Mouse (Mus musculus) heart, embryonic 15.5 days (tissue): ENCODE data around the gene Pou2f2. TPM values are rescaled to one million over a fixed set of nuclear protein-coding genes. Genes with fewer than 3 reads are reported as not detected.
A peak's percentile ranks its signal among the peaks of the same experiment; 100 is the strongest.

Experiments used
- ATAC-seq: fragments of 200-750 bp; cut with Nextera tagmentation; replicated peaks from 2 replicates; pipeline ENCODE4 v1.8.0; 2017; ENCODE audit warnings: low read depth, moderate TSS enrichment; ENCODE audit not compliant: insufficient number of reproducible peaks, insufficient read depth, low FRiP score
- H3K27ac ChIP-seq: fragments of 300-500 bp; sonication (generic); 2 replicates; pipeline ENCODE4 v1.5.1; 2015; ENCODE audit warnings: mild to moderate bottlenecking, inconsistent platforms
- H3K27me3 ChIP-seq: fragments of 300-500 bp; sonication (generic); 2 replicates; pipeline ENCODE4 v1.6.1; 2015; ENCODE audit warnings: inconsistent platforms
- H3K36me3 ChIP-seq: fragments of 300-500 bp; sonication (generic); 2 replicates; pipeline ENCODE4 v1.6.1; 2015; ENCODE audit warnings: mild to moderate bottlenecking, inconsistent platforms
- H3K4me1 ChIP-seq: fragments of 300-500 bp; sonication (generic); replicated peaks from 2 replicates; pipeline ENCODE4 v1.6.1; 2015; ENCODE audit warnings: inconsistent platforms
- H3K4me2 ChIP-seq: fragments of 300-500 bp; sonication (generic); 2 replicates; pipeline ENCODE4 v1.6.1; 2015; ENCODE audit warnings: inconsistent platforms, mild to moderate bottlenecking, moderate library complexity
- H3K4me3 ChIP-seq: fragments of 300-500 bp; sonication (generic); 2 replicates; pipeline ENCODE4 v1.5.1; 2015; ENCODE audit warnings: mild to moderate bottlenecking, inconsistent platforms
- H3K9ac ChIP-seq: fragments of 300-500 bp; sonication (generic); 2 replicates; pipeline ENCODE4 v1.6.1; 2015; ENCODE audit warnings: mild to moderate bottlenecking, inconsistent platforms
- H3K9me3 ChIP-seq: fragments of 300-500 bp; sonication (generic); replicated peaks from 2 replicates; pipeline ENCODE4 v1.6.1; 2016; ENCODE audit warnings: inconsistent platforms
- WGBS: fragments of 180-500 bp; shearing (Covaris S2); methylation state at CpG from one replicate; pipeline ENCODE4 v1.1.7; 2015; ENCODE audit warnings: mixed read lengths; 5-methylcytosine and 5-hydroxymethylcytosine counted together
- polyA plus RNA-seq: library from polyadenylated mRNA; unstranded; fragments of >200 nt; fragmentation: Nextera tagmentation; extraction: Ambion mirVana; gene quantifications from 2 replicates; pipeline ENCODE4 v1.2.1, GENCODE M21; 2015

Pou2f2 gene
- polyA plus RNA-seq: 0.49 and 1.9 TPM in 2 replicates

DNA sequence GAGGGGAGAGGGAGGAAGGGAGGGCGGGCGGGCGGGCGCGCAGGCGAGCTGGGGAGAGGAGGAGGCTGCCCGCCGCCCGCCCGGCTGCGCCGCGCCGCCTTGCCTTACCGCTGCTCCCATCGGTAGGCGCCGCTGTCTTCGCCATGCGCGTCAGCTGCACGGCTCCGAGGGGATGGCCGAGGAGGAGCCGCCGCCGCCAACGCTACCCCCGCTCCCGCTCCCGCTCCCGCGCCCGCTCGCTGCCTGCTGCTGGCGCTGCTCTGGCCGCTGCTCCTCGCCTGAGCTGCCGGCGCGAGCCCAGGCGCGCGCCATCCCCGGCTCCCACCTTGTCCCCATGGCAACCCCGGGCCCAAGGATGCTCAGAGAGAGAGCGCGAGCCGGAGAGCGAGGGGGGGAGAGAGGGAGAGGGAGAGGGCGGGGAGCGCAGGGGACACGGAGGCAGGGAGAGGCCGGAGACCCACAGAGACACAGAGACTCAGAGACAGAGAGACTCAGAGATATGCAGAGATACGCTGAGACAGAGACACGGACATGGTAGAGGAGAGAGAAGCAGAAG lies at the start of gene Pou2f2:
Pou2f2 (minus strand) TSS at position 121 of the 556 bp plus-strand sequence.
- 0 out of 2 replicates have a peak within 1 kb of the TSS, but pooled peaks have one; percentile 26 for H3K9ac ChIP-seq

DNA sequence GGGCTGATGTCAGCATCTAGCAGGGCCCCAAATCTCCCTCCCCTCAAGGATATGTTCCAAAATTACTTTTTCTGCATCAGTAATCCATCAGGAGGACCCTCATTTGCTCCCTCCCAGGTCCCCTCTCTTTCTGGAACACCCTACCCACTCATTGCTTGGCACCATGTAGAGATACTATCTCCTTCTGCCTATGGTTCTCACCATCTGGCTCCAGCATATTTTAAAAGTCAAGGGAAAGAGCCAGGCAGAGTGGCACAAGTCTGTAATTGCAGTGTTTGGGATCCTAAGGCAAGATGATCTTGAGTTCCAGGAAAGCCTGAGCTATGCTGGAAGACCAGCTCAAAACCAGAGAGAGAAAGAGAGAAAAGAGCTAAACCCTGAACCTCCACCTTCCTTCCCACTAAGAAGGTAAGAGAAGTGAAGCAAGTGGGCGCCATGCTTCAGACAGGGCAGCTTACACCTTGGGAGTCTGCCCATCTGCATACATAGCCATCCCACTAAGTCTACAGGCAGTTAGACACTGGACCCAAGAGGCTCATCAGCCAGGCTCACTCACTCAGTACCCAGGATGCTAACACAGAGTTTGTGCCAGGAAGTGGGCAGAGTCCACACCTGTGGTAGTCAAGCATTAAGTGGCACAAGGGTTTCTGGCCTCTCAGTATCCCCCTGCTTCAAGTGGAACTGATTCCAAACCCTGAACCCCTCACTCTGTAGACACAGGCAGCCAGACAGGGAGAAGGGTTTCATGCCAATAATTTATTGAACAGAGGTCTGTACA lies 48.2 kb upstream of the Pou2f2 start:
- Histone ChIP-seq H3K9me3 (no peaks in the 10 kb centered on the region), H3K4me1 (peaks cover 8% of the 10 kb centered on the region), H3K27ac (no peak overlapping the region), H3K4me3 (no peak overlapping the region), H3K27me3 (no peaks in the 10 kb centered on the region), H3K36me3 (peaks cover 86% of the 10 kb centered on the region), H3K4me2 (no peak overlapping the region), H3K9ac (no peak overlapping the region)
- 94% methylated on average over 1 of the region's 1 CpGs for WGBS
- ATAC-seq: no peak

More for the DNA sequence above, at the start of gene Pou2f2:
- peaks cover 96% of the 10 kb centered on the region for H3K27me3 ChIP-seq
- H3K4me1 ChIP-seq: peaks cover 25% of the 10 kb centered on the region
- ATAC-seq: peak; percentile 77; the same call in 1 of the 2 replicates
- peak within 1 kb of the TSS; percentile 75 for H3K4me2 ChIP-seq
- H3K27ac ChIP-seq: no peak within 1 kb of the TSS
- no peaks in the 10 kb centered on the region for H3K36me3 ChIP-seq
- peak within 1 kb of the TSS; percentile 52 for H3K4me3 ChIP-seq
- H3K9me3 ChIP-seq: no peaks in the 10 kb centered on the region
- WGBS: under 1% methylated on average over 27 of the region's 56 CpGs

DNA sequence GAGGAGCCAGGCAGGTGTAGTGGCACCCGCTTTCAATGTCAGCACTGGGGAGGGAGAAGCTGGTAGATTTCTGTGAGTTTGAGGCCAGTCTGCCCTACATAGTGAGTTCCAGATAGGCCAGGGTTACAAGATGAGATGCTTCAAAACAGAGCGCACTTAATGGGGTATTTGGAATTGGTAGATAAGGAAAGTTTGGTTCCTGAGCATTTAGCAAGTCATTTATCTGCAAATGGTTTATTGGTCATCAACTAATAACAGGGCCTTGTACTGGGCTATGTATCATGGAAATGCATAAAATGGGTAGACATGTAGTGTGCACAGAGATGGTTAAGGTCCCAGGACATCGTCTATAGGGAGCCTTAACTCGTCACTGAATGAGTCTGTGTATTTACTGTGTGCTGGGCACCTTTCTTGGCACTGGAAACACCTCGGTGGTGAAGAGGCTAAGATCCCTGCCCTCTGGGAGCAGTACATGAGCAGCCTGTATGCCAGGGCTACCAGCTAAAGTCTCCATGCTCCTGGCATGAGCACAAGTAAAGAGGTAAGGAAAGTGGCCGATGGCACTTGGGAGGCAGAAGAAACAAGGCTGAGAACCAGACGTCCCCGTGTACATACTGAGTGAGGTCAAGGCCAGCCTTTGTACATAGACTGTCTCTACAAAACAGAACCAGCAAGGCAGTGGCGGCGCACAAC lies 42.9 kb upstream of the Pou2f2 start:
- H3K4me1 ChIP-seq: peaks cover 34% of the 10 kb centered on the region
- 80% methylated on average over 10 of the region's 10 CpGs for WGBS
- H3K9me3 ChIP-seq: no peaks in the 10 kb centered on the region
- peaks cover 34% of the 10 kb centered on the region for H3K36me3 ChIP-seq
- no peaks in the 10 kb centered on the region for H3K27me3 ChIP-seq
- peak overlapping the region; percentile 91 for H3K4me3 ChIP-seq
- H3K27ac ChIP-seq: no peak overlapping the region
- peak overlapping the region; percentile 95 for H3K4me2 ChIP-seq
- ATAC-seq: no peak
- H3K9ac ChIP-seq: peak overlapping the region; percentile 80

DNA sequence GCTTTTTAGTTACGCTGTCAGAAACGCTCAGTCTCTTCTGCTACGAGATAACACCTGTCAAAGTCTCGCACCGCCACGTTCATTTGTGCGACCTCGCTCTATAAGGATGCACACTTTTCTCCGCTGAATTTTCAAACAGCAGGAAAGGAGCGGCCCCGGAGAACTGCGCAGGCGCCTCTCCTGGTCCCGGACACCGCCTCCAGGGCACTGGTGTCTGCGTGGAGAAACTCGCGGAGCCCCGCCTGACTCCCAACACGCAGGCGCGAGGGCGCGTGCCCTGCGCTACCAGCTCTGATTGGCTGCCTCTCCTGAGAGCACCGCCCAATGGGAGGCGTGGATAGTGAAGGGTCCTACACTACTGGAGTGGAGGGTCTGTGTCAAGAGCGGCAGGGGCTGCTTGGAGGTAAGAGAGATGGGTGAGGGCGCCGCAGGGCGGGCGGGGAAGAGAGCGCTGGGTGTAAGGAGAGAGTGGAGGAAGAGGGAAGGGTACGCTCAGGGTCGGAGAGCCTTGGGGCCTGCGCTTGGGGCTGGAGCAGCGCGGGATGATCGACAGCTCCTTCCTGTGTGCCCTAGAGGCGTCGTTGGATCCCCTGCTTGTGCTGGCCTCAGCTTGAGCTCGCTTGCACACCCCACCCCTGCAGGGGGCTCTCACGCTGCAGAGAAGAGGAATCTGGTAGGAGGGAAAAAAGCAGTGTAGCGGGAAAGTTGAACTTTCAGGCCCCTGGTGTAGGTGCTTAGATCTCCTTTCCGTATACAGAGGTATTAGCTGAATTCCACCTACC lies 41.8 kb upstream of the Pou2f2 start, which contains the start of gene Zfp526:
Zfp526 (plus strand) TSS at position 324 of the 782 bp plus-strand sequence.
- Histone ChIP-seq H3K9ac (peak within 1 kb of the TSS; percentile 80), H3K36me3 (peaks cover 23% of the 10 kb centered on the region), H3K9me3 (no peaks in the 10 kb centered on the region), H3K4me3 (peak within 1 kb of the TSS; percentile 91), H3K4me1 (peaks cover 33% of the 10 kb centered on the region), H3K27me3 (no peaks in the 10 kb centered on the region), H3K4me2 (peak within 1 kb of the TSS; percentile 95), H3K27ac (peak within 1 kb of the TSS; percentile 95)
- under 1% methylated on average over 45 of the region's 45 CpGs for WGBS
- ATAC-seq: peak; percentile 91

- H3K4me3 ChIP-seq: peak within 1 kb of the TSS; percentile 91
- 3% methylated on average over 20 of the region's 20 CpGs for WGBS
- H3K36me3 ChIP-seq: peaks cover 16% of the 10 kb centered on the region; the same call in 1 of the 2 replicates
- H3K9ac ChIP-seq: peak within 1 kb of the TSS; percentile 82
- ATAC-seq: no peak
- peaks cover 33% of the 10 kb centered on the region for H3K4me1 ChIP-seq
- H3K4me2 ChIP-seq: peak within 1 kb of the TSS; percentile 95
- no peaks in the 10 kb centered on the region for H3K9me3 ChIP-seq
- peak within 1 kb of the TSS; percentile 95 for H3K27ac ChIP-seq
- H3K27me3 ChIP-seq: no peaks in the 10 kb centered on the region
These were observed 41.1 kb upstream of the Pou2f2 start, which contains the start of gene Dedd2 for GRCm38 (mm10) chr7:25220457-25221101. Gene Dedd2 (minus strand): TSS chr7:25220615.

DNA sequence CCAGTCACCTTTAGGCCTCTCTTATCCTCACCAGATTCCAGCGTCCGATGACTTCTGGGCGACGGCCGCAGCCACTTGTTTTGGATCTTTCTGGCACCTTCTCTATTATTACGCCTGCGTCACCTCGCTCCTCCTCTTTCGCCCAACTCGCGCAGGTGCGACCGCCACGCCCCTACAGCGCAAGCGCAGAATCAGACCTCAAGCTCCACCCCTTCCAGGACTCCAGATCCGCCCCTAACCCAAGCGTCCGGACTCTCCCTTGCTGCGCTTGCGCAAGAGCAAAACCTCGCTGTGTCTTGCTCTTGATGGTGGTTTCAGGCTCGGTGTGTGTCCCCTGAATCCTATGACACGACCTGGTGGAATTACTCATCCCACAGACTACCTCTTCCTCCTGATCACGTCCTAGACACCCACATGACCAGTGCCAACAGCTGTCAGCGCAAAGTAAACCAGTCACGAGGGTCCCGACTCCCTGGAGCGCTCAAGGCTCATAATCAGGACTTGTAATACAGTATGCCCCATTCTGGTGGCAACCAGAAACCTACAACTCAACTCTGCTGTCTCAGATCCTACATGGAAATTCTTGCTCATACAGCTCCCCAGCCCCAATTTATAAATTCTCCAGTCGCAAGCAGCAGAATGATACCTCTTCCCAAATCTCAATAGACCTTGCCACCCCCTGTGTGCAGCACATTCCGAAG lies 40.4 kb upstream of the Pou2f2 start:
- Histone ChIP-seq H3K4me1 (peaks cover 33% of the 10 kb centered on the region), H3K9me3 (no peaks in the 10 kb centered on the region), H3K27ac (peak overlapping the region; percentile 95), H3K27me3 (no peaks in the 10 kb centered on the region), H3K9ac (peak overlapping the region; percentile 82), H3K4me3 (peak overlapping the region; percentile 91), H3K36me3 (peaks cover 15% of the 10 kb centered on the region; the same call in 1 of the 2 replicates), H3K4me2 (peak overlapping the region; percentile 95)
- peak; percentile 78 for ATAC-seq
- 1% methylated on average over 31 of the region's 31 CpGs for WGBS

DNA sequence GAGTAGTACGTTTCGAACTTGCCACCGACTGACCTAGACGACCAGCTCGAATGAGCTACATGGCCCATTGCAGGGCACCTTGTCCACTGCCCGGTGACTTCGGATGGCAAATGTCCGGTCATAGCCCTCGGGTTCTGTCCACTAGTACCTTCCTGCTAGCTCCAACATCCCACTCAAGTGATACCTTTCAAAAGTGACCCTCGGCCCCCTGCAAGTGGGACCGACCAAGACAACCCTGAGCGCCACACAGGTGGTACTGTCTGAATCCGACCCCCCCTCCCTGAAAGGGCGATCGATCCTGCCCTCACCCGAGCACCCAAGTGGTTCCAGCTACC lies 39.9 kb upstream of the Pou2f2 start:
- Histone ChIP-seq H3K9ac (peak overlapping the region; percentile 82), H3K4me2 (peak overlapping the region; percentile 95), H3K9me3 (no peaks in the 10 kb centered on the region), H3K27me3 (no peaks in the 10 kb centered on the region), H3K4me1 (peaks cover 33% of the 10 kb centered on the region), H3K4me3 (peak overlapping the region; percentile 91), H3K27ac (peak overlapping the region; percentile 95), H3K36me3 (peaks cover 10% of the 10 kb centered on the region; the same call in 1 of the 2 replicates)
- ATAC-seq: no peak
- under 1% methylated on average over 16 of the region's 16 CpGs for WGBS

GRCm38 (mm10) chr7:25218705-25219415 lies 39.3 kb upstream of the Pou2f2 start:
- no peak for ATAC-seq
- no peaks in the 10 kb centered on the region for H3K27me3 ChIP-seq
- peak overlapping the region; percentile 91 for H3K4me3 ChIP-seq
- H3K4me2 ChIP-seq: peak overlapping the region; percentile 95
- peak overlapping the region; percentile 95 for H3K27ac ChIP-seq
- H3K4me1 ChIP-seq: peaks cover 33% of the 10 kb centered on the region
- H3K36me3 ChIP-seq: peaks cover 8% of the 10 kb centered on the region; the same call in 1 of the 2 replicates
- under 1% methylated on average over 53 of the region's 53 CpGs for WGBS
- peak overlapping the region; percentile 82 for H3K9ac ChIP-seq
- H3K9me3 ChIP-seq: no peaks in the 10 kb centered on the region

GRCm38 (mm10) chr7:25217653-25218395 lies 38.3 kb upstream of the Pou2f2 start:
- Histone ChIP-seq H3K27ac (no peak overlapping the region), H3K27me3 (no peaks in the 10 kb centered on the region), H3K9me3 (no peaks in the 10 kb centered on the region), H3K4me3 (peak overlapping the region; percentile 91), H3K9ac (no peak overlapping the region), H3K4me1 (peaks cover 29% of the 10 kb centered on the region), H3K4me2 (peak overlapping the region; percentile 95; the same call in 1 of the 2 replicates), H3K36me3 (peaks cover 8% of the 10 kb centered on the region; the same call in 1 of the 2 replicates)
- WGBS: 63% methylated on average over 12 of the region's 12 CpGs
- no peak for ATAC-seq
